Mouse (Mus musculus) heart, adult 2 months (tissue): Measurements from ENCODE around the gene Kcnip1.

Experiments
- CTCF ChIP-seq: fragments of 200-600 bp; IDR thresholded peaks from 2 replicates; pipeline ENCODE4 v1.8.1; 2022; ENCODE audit warnings: antibody characterized with exemption, mild to moderate bottlenecking, moderate library complexity
- EP300 ChIP-seq: fragments of 200-500 bp; IDR thresholded peaks from 2 replicates; pipeline ENCODE4 v1.6.1; 2011; ENCODE audit warnings: low read depth, low read length, control low read depth; ENCODE audit not compliant: insufficient read depth
- POLR2A ChIP-seq: fragments of 200-500 bp; IDR thresholded peaks from 2 replicates; pipeline ENCODE4 v1.6.1; 2011; ENCODE audit warnings: mild to moderate bottlenecking, low read depth, low read length, control low read depth; ENCODE audit not compliant: insufficient read depth

DNA sequence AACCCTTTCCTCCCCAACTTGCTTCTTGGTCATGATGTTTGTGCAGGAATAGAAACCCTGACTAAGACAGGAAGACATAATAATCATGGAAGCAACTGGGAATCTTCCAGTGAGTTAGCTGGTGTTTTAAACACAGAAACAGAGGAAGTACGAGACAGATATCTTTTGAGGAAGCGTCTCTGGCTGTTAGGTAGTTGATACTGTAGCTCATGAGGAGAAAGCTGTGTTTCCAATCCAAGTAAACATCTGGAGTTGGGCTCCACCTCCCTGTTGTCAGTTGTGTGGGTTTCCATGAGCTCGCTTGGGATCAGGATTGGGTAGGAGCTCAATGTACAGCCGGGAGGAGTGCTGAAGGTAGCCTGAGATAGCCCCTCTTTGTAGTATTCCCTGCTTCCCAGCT, 46.5 kb downstream of the Kcnip1 start:
- TF ChIP-seq EP300 (no peak), CTCF (no peak), POLR2A (no peak)
